Mouse (Mus musculus): Measurements from ENCODE around the gene Dhx8. TPM values are rescaled to one million over a fixed set of nuclear protein-coding genes. Genes with fewer than 3 reads are reported as not detected.
A peak's percentile ranks its signal among the peaks of the same experiment; 100 is the strongest.

Gene Dhx8
- total RNA-seq (2021): 10 to 100 TPM; 29.1 to 32.7 TPM
- long read RNA-seq, experiment 1, full-length matches to known transcripts: 7 of 13 reads
- long read RNA-seq, experiment 1, partial matches to known transcripts: 5 of 13 reads
- long read RNA-seq, experiment 1, other reads (novel, unspliced or antisense): 1 of 13 reads
- long read RNA-seq, experiment 2, full-length matches to known transcripts: 18 of 25 reads
- long read RNA-seq, experiment 2, partial matches to known transcripts: 6 of 25 reads
- long read RNA-seq, experiment 2, other reads (novel, unspliced or antisense): 1 of 25 reads

DNA sequence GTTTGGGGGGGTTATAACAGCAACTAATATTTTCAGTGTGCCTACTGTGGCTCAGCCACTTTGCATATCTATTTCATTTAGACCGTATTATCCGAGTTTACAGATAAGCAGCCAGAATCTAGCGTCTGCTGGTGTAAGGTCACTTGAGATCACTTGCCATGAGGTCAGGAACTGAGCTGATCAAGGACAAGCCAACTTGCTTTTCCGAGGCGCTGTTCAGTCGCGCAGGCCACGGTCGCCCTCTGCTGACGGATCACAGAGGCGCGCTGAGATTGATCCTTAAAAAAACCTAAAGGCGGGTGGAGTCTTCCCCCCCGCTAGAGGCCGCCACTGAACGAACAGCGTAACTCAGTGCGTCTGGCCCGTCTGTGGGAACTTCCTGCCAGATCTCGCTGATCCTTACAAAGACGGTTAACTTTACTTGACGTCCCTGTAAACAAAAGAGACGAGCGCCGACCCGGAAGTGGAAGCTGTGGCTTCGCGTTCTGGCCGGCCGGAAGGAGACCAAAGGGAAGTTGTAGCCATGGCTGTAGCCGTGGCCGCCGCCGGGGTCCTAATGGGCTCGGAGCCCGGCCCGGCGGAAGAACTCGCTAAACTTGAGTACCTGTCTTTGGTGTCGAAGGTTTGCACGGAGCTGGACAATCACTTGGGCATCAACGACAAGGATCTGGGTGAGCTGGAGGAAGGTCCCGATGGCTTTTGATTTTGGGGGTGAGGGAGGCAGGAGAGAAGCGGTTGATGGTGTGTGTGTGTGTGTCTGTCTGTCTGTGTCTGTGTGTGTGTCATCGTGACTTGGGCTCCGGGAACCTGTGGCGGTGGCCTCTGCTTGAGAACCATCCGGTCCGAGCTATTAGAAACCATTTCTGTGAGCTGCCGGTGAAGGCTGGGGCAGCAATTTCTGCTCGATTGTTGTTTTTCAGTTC lies at the start of gene Dhx8:
TSS of gene Dhx8 (plus strand) at position 402 of the 923 bp plus-strand sequence.
- DNase-seq (ENCODE audit: low spot score in 2 of 2): peak; percentile 90 to 98

DNA sequence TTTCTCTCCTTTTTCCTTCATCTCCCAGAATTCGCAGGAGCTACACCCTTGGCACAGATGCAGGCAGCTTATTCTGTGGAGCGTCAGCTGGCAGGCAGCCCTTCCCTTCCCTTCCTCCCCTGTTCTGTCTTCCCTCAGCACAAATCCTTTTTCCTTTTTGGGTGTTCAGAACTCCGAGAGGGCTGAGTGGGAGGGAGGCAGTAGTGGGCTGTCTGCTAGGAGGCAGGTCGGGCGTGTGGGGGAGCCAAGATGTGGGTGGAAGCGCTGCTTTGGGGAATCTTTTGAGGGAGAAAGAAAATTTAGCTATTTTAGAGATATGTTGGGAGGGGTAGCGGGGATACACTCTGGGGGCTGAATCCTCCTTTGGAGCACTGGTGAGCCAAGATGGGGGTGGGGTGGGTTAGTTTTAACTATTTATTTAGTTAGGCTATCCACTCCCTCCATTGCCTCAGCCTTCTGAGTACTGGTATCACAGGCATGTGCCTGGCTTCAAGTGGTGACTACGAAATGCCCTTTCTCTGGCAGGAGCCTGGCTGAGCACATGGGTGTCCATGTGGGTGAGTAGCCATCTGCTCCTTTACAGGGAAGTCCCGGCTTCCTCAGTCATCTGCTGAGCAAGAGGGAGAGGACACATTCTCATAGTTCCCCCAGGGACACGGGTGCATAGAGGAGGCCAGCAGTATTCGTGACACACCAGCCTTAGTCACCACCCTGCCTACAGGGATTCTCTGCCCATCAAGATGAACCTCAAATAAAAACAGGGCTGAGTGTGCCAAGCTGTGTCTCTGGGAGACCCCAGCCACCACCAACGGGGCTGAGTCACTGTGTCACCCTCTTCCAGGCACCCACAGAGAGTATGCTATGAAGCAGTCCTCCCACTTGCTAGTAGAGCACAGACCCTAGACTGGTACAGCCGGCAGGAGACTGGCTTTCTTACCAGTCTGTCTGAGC lies 45.1 kb upstream of the Dhx8 start:
- DNase-seq (ENCODE audit: low spot score in 2 of 2): no peak

DNA sequence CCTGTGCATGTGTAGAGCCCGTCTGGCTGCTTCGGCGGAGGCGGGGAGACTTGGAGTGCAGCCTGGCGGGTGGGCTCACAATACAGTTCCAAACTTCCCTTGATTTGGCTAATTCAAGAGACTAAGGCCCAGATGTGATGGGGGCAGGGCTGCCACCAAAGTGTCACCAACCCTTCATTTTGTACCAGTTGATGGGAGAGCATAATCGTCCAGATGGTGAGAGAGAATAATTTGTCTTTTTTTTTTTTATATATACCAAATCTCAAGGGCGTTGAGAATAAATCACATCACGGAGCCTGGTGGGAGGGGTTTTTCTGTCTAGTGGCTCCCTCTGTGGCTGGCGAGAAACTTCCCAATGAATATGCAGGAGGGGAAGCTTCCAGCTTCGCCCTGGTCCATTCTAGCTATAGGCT lies 43.0 kb upstream of the Dhx8 start:
- DNase-seq (ENCODE audit: low spot score in 2 of 2): no peak

DNA sequence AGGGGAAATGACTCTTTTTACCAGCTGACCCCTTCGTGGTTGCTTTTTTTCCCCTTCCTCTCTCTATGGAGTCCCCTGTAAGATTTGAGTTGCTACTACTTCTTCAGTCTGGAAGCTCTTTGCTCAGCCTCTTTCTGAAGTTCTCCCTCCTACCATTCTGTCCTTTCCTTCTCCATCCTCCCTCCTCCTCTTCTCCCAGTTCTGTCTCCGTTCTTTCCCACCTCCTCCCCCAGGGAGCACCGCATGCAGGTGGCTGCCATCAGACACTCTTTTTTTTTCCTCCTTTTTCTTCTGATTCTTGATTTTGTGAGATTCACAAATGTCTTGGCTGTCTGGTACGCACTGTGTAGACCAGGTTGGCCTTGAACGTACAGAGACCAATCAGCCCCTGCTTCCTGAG lies 42.4 kb upstream of the Dhx8 start:
- DNase-seq (ENCODE audit: low spot score in 2 of 2): no peak

DNA sequence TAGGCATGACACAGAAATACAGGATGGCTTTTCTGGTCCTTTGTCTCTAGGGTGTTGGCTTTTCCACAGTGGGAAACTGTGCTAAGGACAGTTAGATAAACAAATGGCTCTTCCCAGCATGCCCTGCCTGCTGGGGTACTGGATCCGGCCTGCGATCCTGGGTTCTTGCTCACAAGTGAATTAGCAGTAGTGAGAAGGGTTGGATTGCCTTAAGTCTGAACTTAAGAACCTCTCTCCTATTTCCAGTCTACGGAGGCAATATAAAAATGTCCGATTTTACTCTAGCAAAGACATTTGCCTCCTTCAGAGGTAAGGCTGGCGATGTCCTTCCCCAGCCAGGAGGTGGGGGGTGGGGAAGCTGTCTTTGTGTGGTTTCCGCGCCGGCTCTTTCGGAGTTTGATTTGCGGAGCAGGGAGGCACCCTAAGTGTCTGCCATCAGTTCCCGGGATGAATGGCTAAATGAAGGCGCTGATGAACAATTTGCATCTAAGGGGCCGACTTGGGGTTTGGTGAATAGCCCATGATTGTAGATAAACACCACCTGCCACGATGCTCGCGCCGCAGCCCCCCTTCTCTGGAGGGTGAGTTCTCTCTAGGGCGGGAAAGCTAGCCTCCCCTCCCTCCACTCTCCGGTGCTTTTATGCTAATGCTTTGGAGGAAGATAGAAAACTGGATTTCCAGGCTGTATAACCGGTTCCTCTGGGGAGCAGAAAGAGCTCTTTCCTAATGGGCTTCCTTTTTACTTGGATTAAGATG lies 36.6 kb upstream of the Dhx8 start:
- DNase-seq (ENCODE audit: low spot score in 2 of 2): no peak

DNA sequence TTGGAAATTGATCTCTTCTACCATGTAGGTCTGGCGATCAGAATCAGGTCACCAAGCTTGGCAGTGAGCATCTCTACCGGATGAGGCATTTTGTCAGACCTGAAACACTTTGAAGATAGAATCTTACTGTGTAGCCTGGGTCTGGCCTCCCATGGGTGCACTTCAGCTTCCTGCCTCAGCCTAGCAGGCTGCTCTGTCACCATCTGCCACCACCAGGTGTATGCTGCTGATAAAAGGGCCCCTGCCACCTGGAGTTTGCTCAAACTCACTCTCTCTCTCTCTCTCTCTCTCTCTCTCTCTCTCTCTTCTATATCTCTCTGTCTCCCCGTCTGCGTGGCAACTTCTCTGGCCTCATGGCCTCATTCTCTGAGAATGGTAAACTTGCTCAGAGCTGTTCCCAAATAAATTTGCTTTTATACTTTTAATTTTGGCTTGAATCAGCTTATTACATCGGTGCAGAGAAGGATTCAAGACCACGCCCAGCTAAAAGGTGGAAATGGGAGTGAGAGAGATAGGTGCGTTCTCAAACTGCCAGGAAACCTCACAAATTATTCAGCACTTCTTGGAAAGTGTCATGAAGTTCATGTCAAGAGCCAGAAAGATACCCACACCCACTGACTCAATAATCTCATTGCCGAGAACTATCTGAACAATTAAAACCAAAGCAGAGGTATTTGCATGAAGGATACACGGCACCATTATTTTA lies 35.4 kb upstream of the Dhx8 start:
- DNase-seq (ENCODE audit: low spot score in 2 of 2): no peak

DNA sequence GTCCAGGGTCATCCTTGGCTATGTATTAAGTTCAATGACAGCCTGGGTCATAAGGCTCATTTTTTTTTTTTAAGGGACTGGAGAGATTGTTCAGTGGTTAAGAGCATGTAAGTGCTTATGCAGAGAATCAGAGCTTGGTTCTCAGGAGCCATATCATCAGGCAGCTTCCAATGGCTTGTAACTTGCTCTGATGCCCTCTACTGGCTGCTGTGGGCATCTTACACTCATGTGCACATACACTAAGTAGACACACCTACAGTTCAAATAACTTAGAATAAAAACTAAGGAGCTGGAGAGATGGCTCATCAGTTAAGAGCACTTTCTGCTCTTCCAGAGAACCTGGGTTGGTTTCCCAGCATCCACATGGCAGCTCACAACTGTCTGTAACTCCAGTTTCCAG lies 34.6 kb upstream of the Dhx8 start:
- DNase-seq (ENCODE audit: low spot score in 2 of 2): no peak

DNA sequence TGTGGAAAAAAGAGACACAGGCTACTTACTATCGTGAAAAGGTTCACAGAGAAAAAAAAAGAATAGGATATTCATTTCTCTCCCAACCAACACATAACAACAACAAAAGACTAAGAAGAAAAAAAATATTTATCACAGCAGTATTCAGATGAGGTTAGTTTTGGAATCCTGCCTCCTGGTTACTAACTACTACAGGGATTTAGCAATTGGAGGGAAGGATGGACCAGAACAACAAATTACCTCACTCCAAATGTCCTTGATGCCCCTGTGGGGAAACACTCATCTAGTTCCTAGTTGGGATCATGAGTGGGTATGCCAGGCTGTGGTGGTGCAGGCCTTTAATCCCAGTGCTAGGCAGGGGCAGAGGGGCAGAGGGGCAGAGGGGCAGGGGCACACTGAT lies 33.2 kb upstream of the Dhx8 start:
- no peak for DNase-seq (ENCODE audit: low spot score in 2 of 2)

DNA sequence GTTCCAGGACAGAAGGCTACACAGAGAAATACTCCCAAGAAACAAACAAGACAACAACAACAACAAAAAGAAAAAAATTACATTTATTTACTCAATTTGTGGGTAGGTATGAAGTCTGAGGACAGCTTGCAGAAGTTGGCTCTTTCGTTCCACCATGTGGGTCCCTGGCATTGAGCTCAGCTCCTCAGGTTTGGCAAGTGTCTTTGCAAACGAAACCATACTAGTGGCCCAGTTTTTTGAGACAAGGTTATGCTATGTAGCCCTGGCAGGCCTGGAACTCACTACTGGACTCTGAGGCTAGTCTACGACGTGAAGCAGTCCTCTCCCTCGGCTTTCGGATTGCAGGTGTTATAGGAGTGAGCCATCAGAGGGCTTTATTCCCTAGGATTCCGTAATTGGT lies 32.7 kb upstream of the Dhx8 start:
- DNase-seq (ENCODE audit: low spot score in 2 of 2): no peak

DNA sequence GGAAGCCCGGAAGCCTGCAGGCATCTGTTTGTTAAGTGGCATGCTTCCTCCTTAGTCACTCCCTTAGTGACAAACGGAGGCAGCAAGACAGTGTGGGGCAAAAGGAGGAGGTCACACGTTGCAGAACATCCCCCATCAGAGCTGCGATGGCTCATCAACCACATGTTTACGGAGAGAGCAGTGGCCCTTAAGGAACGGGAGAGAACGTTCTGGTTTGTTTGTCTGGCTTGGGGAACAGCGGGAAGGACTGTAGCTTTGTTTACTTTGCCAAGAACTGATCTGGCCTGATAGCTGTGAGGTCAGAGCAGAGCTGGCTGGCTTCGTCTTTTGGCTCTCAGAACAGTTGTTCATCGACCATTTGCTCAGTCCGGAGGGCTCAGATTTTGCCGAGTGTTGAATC lies 32.3 kb upstream of the Dhx8 start:
- DNase-seq (ENCODE audit: low spot score in 2 of 2): no peak

DNA sequence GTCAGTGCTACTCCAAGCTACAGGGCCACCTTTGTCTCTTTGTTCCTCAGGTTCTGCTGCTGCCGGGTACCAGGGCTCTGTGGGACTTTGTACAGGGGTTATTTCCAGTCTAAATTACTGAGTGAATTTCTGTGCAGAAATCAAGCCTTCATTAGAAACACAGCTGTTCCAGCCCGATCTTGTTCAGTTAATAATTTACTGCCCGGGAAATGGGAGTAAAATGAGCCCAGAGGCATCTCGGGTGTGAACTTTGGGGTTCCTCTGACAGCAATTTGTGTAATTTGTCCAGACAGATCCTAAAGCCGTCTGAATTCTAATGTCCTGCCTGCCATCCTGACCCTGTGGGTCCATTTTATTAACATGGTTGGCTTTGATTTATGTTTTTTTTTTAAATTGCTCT lies 28.6 kb upstream of the Dhx8 start:
- no peak for DNase-seq (ENCODE audit: low spot score in 2 of 2)

DNA sequence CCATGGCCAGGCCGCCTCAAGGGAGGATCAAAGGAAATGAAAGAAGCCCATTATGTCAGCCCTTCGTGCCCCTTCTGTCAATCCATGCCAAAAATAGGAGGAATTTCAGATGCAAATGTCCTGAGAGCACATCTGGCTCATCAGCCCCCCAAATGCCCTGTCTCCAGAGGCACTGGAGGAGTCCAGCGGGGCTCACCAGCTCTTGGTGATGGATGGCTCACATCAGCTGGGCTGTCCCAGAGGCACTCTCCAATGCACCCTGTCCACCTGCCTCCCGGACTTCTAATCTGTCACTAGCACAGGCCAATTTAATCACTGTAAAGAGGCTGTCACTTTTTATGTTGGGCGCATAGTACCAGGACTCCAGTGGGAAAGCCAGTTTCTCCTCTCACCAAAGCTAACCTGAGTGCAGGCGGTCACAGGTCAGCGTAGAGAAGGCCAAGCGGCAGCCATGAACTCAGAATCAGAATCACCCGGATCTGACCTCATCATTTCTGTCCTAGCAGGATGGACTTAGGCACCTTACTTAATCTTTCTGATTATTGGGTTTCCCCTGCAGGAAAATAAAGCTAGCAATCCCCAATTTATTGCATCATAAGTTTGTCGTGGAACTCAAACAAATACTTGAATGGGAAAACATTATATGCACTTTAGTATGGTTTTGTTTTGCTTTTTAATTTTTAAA lies 25.8 kb upstream of the Dhx8 start:
- DNase-seq (ENCODE audit: low spot score in 2 of 2): no peak

DNA sequence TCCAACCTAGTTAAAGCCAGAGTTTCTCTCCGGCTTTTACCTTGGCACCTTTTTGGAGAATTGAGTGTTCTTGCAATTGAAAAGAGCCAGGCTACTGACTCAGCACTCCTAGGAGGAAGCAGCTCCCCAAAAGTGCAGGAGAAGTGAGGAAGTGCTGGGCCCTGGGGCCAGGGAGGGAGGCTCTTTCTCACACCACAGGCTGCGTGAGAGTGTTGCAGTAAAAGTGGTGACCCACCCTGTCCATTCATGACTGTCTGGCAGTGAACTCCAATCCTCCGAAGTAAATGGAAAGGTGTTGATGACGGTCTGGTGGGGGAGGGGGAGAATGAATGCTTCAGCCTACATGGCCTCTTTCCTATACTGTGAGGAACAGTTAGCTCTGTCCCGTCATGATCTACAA lies 24.2 kb upstream of the Dhx8 start:
- no peak for DNase-seq (ENCODE audit: low spot score in 2 of 2)

DNA sequence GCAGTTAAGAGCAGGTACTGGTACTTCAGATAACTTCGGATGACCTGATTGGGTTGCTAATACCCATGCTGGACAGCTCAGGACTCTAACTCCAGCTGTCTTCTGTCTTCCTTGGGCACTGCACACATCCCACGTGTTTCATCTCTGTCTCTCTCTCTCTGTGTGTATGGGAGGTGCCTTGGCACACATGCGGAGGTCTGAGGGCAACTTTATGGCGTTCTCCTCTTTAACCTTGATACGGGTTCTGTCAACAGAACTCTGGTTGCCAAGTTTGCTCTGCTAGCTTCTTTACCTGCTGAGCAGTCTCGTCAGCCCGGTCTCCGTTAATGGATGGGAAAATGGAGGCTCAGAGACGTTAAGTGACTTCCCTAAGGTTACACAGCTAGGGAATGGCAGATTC lies 19.9 kb upstream of the Dhx8 start:
- no peak for DNase-seq (ENCODE audit: low spot score in 2 of 2)

DNA sequence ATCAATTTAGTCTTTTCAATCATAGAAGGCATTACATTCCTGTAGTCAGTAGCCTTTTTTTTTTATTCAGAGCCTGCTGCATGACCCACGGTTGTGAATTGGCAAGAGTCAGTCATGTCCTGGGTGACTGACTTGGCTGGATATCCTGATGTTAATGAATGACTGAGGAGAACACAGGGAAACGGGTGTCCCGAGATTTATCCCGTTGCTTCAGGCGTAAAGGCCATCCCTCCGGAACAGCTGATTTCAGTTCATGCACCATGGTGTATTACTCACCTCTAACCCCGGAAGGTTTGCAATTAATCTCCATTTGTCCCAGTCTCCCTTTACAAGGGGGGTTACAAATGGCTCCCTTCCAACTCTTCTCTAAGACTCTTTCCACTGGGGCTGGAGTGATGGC lies 18.7 kb upstream of the Dhx8 start:
- DNase-seq (ENCODE audit: low spot score in 2 of 2): no peak

DNA sequence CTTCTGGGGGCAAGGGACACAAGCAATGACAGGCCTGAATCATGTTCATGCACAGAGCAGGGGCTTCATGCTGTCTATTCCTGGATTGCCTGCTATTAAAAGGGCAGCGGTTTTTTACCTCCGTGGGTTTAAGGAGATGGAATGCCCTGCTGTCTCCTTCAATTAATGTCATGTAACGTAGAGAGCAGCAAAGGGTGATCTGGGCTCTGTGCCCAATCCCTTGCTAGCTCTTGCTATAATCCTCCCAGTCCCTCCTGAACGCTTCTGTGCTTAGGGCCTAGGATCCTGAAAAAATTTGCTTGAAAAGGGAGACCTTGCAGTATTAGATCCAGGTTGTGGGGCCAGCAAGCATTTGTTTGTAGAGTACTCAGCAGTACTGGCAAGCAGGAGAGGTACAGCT lies 14.4 kb upstream of the Dhx8 start:
- DNase-seq (ENCODE audit: low spot score in 2 of 2): no peak

DNA sequence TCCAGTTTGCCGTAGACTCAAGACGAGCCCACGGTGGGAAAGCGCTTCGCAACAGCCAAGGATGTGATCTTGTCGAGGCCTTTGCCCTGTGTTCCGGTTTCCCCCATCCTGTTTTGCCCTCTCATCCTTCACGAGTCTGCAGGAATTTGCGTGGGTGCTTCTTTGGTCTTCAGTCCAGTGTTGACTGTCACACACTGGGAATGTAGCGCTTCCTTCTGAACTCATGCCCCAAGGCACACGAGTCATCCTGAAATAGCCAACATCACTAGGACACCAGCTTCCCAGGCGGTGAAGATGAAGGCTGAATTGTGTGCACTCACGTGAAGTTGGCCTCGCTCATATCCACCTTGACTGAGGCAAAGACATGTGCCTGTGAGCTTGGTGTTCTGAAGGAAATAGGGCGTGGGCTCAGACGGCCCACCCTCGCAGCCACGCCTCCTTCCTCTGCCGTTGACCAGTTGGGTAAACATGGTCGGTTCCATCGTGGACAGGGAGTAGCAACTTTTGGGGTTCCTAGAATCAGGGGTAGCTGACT lies 12.7 kb upstream of the Dhx8 start:
- DNase-seq (ENCODE audit: low spot score in 2 of 2): no peak

DNA sequence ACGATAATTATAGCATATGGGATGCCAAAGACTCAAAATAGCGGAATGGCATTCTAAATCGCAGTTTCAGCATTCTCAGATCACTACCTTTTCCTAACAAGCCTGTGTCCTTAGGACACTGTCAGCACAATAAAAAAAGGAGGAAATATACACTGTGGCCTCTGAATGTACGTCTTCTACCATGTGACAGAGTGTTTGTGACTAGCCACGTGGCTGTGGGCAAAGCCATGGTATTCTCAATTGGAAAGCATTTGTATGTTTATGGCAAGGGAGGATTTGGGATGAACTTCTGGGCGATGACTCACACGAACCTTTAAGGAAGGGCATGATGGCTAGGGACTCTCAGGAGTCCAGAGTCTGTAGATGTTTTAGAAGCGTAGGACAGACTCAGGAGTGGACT lies 7.7 kb upstream of the Dhx8 start:
- no peak for DNase-seq (ENCODE audit: low spot score in 2 of 2)

DNA sequence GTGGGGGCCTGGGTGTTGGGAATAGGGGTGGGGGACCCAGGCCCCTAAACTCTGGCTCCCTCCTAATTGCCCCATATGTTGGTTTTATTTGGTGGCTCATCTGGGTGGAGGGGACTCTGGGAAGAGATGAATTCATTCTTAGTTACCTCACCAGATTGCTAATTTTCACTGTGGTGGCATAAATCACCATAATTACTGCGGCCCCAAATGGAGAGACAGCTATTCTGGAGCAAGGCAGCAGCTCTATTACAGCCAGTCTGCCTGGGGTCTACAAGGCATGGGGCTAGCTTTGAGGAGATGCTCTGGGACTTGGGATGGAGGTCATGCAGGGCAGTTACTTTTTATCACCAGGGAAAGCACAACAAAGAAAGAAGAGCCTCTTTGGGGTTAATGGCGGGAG lies 6.0 kb upstream of the Dhx8 start:
- no peak for DNase-seq (ENCODE audit: low spot score in 2 of 2)

Data from adrenal gland, postnatal 4 days (tissue).